Mouse (Mus musculus) cerebellum, postnatal 36 days (tissue): ENCODE data around the gene Egfl6.
"Not testable (repeated sequence)": the region's sequence is repeated elsewhere in the genome, so short reads cannot be mapped to it uniquely, and the experiment has no call there.

Experiments used
- DNase-seq, 2 experiments: peaks; one replicate each; pipeline ENCODE4 v3.0.0; 2021 to 2022; ENCODE audit warnings: mixed read lengths in 2 of 2

Egfl6 gene

GRCm38 (mm10) chrX:166515923-166516322 lies 69.6 kb downstream of the Egfl6 start:
- no peak for DNase-seq

- DNase-seq: not testable (repeated sequence)
Measured at GRCm38 (mm10) chrX:166514035-166514434, 71.5 kb downstream of the Egfl6 start.

- no peak for DNase-seq
Measured at GRCm38 (mm10) chrX:166512071-166512470, 73.4 kb downstream of the Egfl6 start.

GRCm38 (mm10) chrX:166511107-166511506 lies 74.4 kb downstream of the Egfl6 start:
- no peak for DNase-seq

- peak; percentile 87 to 90 for DNase-seq
Measured at GRCm38 (mm10) chrX:166509761-166510738, 75.5 kb downstream of the Egfl6 start.

- DNase-seq: no peak
Measured at GRCm38 (mm10) chrX:166504421-166504820, 81.1 kb downstream of the Egfl6 start.

- no peak for DNase-seq
Measured at GRCm38 (mm10) chrX:166499496-166500190, 85.9 kb downstream of the Egfl6 start.

GRCm38 (mm10) chrX:166497771-166498170 lies 87.7 kb downstream of the Egfl6 start:
- DNase-seq: no peak

- DNase-seq: no peak
Measured at GRCm38 (mm10) chrX:166495052-166495451, 90.5 kb downstream of the Egfl6 start.

- peak; percentile 81 to 90 for DNase-seq
Measured at GRCm38 (mm10) chrX:166479365-166479983, 106.0 kb downstream of the Egfl6 start, which contains the start of gene Rab9. Gene Rab9, minus strand, starts transcription at chrX:166479867.

GRCm38 (mm10) chrX:166478631-166479364 lies 106.7 kb downstream of the Egfl6 start:
- DNase-seq: no peak

- DNase-seq: no peak
Measured at GRCm38 (mm10) chrX:166477393-166477792, 108.1 kb downstream of the Egfl6 start.
